Mouse (Mus musculus): Measurements from ENCODE around the gene Nckap1l.
"Not testable (repeated sequence)": the region's sequence is repeated elsewhere in the genome, so short reads cannot be mapped to it uniquely, and the experiment has no call there.

Gene Nckap1l

DNA sequence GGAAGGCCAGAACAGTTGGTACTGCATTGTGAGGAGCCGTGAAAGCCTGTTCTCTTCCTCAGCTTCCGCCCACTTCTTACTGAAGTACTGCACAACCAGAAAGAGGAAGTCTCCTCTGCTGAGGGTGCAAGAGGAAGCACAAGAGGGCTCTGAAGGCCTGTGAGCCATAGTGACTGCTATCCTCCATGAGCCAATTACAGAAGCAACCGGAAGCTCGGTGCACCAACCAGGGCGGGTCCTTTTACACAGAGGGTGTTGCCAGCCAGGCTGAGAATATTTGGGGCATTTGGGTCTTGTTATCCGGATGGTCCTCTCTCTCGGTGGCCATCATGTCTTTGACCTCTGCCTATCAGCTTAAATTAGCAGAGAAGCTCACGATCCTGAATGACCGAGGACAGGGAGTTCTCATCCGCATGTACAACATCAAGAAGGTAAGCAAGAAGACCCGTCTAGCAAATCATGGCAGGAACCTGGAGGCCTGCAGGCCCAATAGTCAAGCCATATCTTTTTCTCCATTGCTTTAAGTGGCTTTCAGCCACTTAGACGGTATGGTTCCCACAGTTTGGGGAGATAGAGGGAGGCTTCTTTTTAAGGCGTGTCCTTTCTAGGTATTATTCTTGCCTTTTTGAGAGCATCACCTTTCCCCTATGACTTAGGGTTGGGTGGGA is at the start of gene Nckap1l:
Gene Nckap1l (plus strand): TSS at position 244 of the 668 bp plus-strand sequence.
- no peak for DNase-seq

DNA sequence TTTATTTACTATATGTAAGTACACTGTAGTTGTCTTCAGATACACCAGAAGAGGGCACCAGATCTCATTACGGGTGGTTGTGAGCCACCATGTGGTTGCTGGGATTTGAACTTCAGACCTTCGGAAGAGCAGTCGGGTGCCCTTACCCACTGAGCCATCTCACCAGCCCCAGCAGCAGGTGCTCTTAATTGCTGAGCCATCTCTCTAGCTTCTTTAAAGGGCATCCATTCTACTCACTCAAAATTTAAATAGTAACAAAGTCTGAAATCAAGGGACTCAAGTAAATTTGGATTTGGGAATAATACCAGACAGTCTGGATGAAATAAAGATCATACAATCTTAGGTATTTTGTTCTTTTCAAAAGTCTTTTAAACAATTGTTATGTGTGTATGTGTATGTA is 48.0 kb upstream of the Nckap1l start:
- DNase-seq, result not testable (repeated sequence)

GRCm38 (mm10) chr15:103427017-103427416 is 26.6 kb upstream of the Nckap1l start:
- no peak for DNase-seq

DNA sequence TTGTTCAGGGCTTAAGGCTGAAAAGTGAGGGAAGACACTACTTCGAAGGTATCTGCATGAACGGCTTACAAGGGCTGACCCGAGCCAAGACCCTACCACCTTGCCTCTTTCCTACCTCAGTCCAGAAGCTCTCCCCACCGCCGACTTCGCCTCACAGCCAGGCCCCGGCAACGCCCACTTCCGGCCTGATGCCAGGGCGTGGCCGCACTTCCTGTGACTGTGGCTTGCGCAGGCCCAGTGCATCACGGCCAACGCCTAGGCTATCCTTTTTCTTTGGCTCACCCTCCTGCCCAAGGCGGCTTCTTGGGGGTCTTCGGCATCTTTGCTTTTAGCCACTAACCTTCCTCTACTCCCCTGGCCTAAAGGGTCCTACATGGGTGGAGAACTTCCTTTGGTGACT is 23.4 kb upstream of the Nckap1l start, which contains the start of gene Gtsf1:
Gene Gtsf1 (minus strand): TSS at position 230 of the 400 bp plus-strand sequence.
- no peak for DNase-seq

DNA sequence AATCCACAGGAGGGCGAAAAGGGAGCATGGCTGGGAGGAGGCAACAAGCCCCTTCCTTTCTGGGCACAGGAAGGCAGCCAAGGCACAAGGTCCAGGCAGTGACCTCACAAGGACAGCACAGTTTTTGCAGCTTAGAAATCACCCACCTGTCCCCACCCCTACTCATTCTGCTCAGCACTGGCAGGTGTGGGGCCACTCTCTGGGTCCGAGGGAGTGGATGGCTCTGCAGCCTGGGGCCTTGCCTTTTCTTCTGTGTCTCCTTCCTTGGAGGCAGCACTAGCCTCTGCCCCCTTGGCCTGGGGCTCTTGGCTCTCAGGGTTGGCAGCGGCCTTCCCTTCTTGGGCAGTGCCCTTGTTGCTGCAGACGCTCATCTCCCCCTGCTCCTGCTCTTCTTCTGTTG is 7.6 kb upstream of the Nckap1l start:
- DNase-seq, result not testable (repeated sequence)

- no peak for DNase-seq
Observed at GRCm38 (mm10) chr15:103448369-103448768, 5.2 kb upstream of the Nckap1l start, which contains the start of gene Gtsf2. Gene Gtsf2 (minus strand): TSS chr15:103448469.

- DNase-seq, result no peak
Observed at GRCm38 (mm10) chr15:103454449-103454848, 855 bp downstream of the Nckap1l start.

GRCm38 (mm10) chr15:103462539-103463261 is 9.1 kb downstream of the Nckap1l start:
- DNase-seq, result no peak

DNA sequence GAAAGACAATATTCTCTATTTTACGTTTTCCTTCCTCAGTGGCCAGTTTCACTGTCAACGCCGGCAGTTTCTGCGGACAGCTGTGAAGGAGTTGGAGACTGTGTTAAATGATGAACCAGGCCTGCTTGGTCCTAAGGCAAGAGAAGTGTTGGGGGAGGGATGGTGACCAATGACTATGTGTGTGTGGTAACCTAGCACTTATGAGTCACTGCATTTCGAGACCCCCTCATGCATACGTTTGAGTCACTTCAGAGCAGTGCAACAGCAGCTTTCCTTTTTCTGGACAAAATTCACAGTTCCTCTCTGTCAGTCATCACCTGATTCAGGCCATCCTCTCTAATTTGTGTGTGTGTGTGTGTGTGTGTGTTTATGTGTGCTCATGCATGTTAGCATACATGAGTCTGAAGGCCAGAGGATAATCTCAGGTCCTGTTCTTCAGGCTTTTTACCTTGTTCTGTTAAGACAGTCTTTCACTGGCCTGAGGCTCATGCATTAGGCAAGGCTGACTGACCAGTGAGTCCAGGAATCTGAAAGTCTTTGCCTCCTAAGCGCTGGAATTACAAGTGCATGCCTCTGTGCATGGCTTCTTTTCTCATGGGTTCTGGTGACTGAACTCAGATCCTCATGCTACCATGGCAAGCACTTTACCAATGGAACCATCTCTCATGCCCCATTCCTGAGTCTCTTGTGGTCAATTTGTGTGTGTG is 18.0 kb downstream of the Nckap1l start:
- DNase-seq, result no peak

DNA sequence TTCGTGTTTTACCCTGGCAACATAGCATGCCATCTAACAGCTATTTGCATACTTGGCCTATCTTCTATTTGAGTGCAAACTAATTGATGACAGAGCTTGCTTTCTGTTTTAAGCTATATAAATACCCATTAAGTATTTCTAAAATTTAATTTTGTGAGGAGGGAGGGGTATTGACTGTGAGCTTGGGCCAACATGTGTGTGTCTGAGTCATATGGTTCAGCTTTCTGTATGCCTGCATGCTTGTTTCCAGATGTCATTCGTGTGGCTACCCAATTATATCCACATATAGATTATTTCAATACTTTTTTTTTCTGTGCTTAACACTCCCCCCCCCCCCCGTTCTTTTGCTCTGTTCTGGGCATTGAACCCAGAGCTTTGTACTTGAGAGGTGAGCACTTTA is 18.7 kb downstream of the Nckap1l start:
- DNase-seq, result no peak

DNA sequence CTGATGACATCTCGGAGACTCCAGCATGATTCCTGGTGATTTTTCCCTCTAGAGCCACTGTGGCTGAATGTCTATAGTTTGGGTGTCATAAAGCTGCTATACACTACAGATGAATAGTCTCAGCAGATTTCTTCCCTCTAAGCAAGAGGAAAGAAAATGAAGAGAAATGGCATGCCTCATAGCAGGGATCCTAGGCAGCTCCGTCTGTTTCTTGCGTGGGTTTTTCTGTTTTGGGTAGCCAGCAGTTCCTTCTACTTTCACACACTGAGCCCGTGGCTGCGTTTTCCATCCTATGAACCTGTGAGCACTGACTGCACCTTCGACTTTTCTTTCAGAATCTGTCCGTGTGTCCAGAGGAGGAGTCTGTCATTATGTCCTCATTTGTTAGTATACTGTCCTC is 19.6 kb downstream of the Nckap1l start:
- no peak for DNase-seq

GRCm38 (mm10) chr15:103473769-103474168 is 20.2 kb downstream of the Nckap1l start:
- DNase-seq, result no peak

DNA sequence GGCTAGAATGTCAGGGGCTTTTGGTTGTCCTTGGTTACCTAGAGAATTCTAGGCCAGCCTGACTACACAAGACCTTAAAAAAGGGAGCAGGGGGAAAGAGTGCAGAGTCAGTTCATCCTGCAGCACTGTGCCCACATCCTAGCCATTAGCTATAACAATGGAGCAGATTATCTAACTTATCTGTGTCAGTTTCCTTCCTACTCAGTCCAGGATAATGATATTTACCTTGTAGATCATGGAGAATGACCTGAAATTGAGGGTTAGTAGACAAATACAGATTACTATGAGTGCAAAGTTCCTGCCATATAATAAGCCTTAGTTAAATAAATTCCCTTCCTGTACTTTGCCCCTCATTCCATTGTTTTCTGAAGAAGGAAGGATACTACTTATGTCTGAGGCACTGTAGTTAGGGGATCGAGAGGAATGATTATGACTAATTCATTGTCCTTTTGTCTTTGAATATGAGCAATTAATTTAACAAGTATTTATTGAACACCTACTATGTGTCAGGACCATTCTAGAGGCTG is 25.5 kb downstream of the Nckap1l start:
- DNase-seq, result no peak

GRCm38 (mm10) chr15:103480129-103480528 is 26.5 kb downstream of the Nckap1l start:
- DNase-seq, result no peak

GRCm38 (mm10) chr15:103482488-103482887 is 28.9 kb downstream of the Nckap1l start:
- DNase-seq, result no peak

DNA sequence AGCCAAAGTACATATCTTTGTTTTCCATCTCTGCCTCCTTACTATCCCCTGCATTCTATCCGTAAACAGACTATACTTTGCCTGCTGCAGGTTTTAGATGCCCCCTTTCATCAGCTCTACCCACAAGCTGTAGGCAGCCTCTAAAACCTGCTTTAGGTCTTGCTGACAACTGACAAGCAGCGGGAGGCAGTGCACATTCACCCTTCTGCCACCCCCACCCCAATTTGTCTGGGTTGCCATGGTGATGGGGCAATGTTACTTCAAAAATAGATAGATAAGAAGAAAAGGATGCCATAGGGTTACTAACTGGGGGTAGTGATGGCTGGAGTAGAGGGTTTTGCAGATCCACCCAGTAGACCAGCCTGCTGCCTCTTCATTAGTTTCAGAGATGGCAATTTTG is 30.9 kb downstream of the Nckap1l start:
- DNase-seq, result no peak

- no peak for DNase-seq
Observed at GRCm38 (mm10) chr15:103485106-103485505, 31.5 kb downstream of the Nckap1l start.

- no peak for DNase-seq
Observed at GRCm38 (mm10) chr15:103486658-103487057, 33.1 kb downstream of the Nckap1l start.

DNA sequence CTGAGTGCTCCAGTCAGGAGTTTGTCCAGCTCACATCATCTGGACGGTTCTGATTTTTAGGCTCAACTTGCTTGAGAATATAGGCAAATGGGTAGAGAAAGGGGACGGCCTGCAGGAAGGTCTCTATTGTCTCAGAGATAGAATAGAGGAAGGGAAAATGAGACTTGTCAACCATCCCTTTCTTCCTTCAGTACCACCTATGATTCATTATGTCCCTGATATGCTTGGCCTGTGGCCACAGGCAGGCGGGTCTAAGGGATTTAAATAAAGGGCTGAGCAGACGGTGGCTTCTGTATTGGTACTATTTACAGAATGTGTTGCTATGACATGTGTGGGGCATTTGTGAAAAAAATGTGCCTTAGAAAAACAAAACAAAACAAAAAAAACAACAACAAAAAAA is 34.7 kb downstream of the Nckap1l start:
- DNase-seq, result no peak

DNA sequence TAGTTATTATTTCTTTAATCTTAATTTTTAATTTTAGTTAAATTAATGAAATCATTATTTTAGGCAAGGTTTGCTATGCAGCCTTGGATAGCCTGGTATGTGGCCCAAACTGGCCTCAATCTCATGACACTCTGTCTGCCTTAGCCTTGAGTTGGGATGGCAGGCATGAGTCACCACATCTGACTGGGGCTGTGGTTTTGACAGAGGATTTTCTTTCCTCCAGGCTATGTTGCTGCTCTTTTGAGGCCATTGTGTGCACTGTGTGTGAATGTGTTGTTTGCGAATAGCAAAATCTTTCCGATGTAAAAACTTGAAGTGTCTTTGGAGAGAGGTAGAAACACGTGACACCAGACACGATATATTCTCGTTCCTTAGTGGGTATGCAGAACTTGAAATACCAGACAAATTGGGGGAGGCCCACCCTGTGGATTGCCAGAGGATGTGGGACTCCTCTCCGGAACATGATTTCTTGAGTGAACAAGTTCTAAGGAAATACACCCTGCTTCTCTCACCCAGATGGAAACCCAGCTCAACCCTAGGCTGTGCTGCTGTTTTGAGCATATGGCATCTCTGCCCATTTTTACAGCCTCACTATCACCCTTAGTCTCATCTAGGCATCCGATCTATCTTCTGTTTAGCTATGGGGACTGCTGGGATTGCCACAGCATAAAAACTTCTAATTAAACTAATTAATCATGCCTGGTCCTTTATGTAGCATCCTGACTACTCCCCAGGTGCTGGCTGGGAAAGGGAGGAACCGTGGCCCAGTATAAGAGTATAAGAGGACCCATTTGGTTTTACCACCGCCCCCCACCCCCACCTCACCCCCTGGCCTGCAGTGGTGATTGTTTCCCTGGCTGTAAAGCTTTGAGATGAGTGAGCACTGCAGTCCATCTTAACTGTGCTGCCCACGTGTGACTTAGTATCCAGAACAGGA is 42.9 kb downstream of the Nckap1l start:
- DNase-seq, result no peak

- DNase-seq, result no peak
Observed at GRCm38 (mm10) chr15:103498157-103498556, 44.6 kb downstream of the Nckap1l start.

DNA sequence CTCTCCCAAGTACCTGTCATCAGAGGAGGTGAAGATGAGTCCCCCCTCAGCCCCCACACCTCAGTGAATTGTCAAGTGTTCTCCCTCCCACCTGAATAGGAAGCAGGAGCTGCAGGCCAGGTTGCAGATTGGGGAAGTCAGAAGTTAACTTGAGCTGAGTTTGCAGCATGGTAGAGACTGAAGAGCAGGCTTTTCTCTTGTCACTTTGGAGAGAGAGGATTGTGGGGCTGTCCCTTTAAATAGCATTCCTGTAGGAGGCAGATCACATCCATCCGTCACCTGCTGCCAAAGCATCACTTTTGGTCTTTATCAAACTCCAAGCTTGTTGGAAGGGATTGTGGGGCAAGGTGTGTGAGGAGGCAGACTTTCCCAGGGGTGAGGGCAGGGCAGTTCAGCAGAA is 47.1 kb downstream of the Nckap1l start:
- no peak for DNase-seq
